Mouse (Mus musculus) testis, adult 2 months (tissue): ENCODE results near the gene Camkk1.

ENCODE experiments used
- CTCF ChIP-seq: fragments of 200-500 bp; IDR thresholded peaks from 2 replicates; pipeline ENCODE4 v1.5.1; 2012; ENCODE audit warnings: low read depth, mild to moderate bottlenecking, inconsistent platforms, low read length, moderate library complexity; ENCODE audit not compliant: control insufficient read depth, insufficient read depth, insufficient replicate concordance
- POLR2A ChIP-seq: fragments of 200-500 bp; IDR thresholded peaks from 2 replicates; pipeline ENCODE4 v1.6.1; 2012; ENCODE audit warnings: low read depth, mild to moderate bottlenecking, inconsistent platforms, low read length, moderate library complexity; ENCODE audit not compliant: control insufficient read depth

GRCm38 (mm10) chr11:72996781-72997180, 22.0 kb upstream of the Camkk1 start:
- TF ChIP-seq CTCF, result no peak
- no peak for TF ChIP-seq POLR2A
